Mouse (Mus musculus) liver, postnatal 0 days (tissue): ENCODE measurements at regions not wholly inside any gene's neighbourhood (a gene's known extent, or its start where the extent isn't known, plus 50 kb on each side); places are given as distances from the start of the nearest gene placed in this dataset.
A peak's percentile ranks its signal among the peaks of the same experiment; 100 is the strongest.

ENCODE experiments used
- CTCF ChIP-seq: sonication (generic); IDR thresholded peaks from 2 replicates; pipeline ENCODE4 v1.5.1; 2016; ENCODE audit warnings: antibody characterized with exemption, low read depth
- EP300 ChIP-seq: IDR thresholded peaks from 2 replicates; pipeline ENCODE4 v1.6.1; 2016; ENCODE audit warnings: antibody characterized with exemption, low read depth, mild to moderate bottlenecking

DNA sequence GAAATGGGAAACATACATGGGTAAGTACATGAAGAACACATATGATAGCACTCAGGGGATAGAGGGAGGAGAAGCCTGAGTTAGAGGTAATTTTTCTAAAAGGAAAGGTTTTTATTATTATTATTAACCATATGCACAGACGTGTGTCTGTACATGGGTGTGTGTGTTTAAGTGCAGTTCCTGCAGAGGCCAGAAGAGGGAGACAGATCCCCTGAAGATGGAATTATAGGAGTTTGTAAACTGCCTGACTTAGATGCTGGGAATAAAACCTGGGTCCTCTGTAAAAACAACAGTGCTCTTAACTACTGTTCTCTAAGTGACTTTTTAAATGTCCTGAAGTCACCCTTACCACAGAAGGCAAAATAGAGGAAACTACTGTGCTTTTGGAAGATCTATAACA is 809.9 kb upstream of the Tmem132c start:
- TF ChIP-seq CTCF (peak; percentile 40), EP300 (no peak)
